Mouse (Mus musculus) limb, embryonic 13.5 days (tissue): Measurements from ENCODE around the gene Foxa2. TPM values are rescaled to one million over a fixed set of nuclear protein-coding genes. Genes with fewer than 3 reads are reported as not detected.

ENCODE experiments used
- ATAC-seq: fragments of 200-750 bp; cut with Nextera tagmentation; 2 replicates; pipeline ENCODE4 v1.8.0; 2017; ENCODE audit warnings: low read depth, moderate number of reproducible peaks, moderate TSS enrichment; ENCODE audit not compliant: low FRiP score
- H3K27ac ChIP-seq: fragments of 300-500 bp; sonication (generic); 2 replicates; pipeline ENCODE4 v1.5.1; 2015; ENCODE audit warnings: inconsistent platforms, mild to moderate bottlenecking, moderate library complexity
- H3K27me3 ChIP-seq: fragments of 300-500 bp; sonication (generic); 2 replicates; pipeline ENCODE4 v1.6.1; 2015; ENCODE audit warnings: mild to moderate bottlenecking, inconsistent platforms
- H3K36me3 ChIP-seq: fragments of 300-500 bp; sonication (generic); 2 replicates; pipeline ENCODE4 v1.6.1; 2015; ENCODE audit warnings: inconsistent platforms, mild to moderate bottlenecking, moderate library complexity
- H3K4me1 ChIP-seq: fragments of 300-500 bp; sonication (generic); 2 replicates; pipeline ENCODE4 v1.6.1; 2015; ENCODE audit warnings: inconsistent platforms
- H3K4me2 ChIP-seq: fragments of 300-500 bp; sonication (generic); replicated peaks from 2 replicates; pipeline ENCODE4 v1.6.1; 2015; ENCODE audit warnings: inconsistent platforms, mild to moderate bottlenecking, moderate library complexity
- H3K4me3 ChIP-seq: fragments of 300-500 bp; sonication (generic); 2 replicates; pipeline ENCODE4 v1.5.1; 2015; ENCODE audit warnings: moderate library complexity, mild to moderate bottlenecking, inconsistent platforms
- H3K9ac ChIP-seq: fragments of 300-500 bp; sonication (generic); 2 replicates; pipeline ENCODE4 v1.6.1; 2015; ENCODE audit warnings: mild to moderate bottlenecking, inconsistent platforms
- H3K9me3 ChIP-seq: fragments of 300-500 bp; sonication (generic); 2 replicates; pipeline ENCODE4 v1.6.1; 2016; ENCODE audit warnings: inconsistent platforms
- WGBS: fragments of 180-500 bp; shearing (Covaris S2); methylation state at CpG from one replicate; pipeline ENCODE4 v1.1.7; 2015; 5-methylcytosine and 5-hydroxymethylcytosine counted together
- polyA plus RNA-seq: library from polyadenylated mRNA; unstranded; fragments of >200 nt; fragmentation: Nextera tagmentation; extraction: Ambion mirVana; gene quantifications from 2 replicates; pipeline ENCODE4 v1.2.1, GENCODE M21; 2015

Foxa2 gene
- 0.06 TPM in 1 of 2 replicates, not detected in the other for polyA plus RNA-seq

- peaks cover 100% of the 10 kb centered on the region for H3K27me3 ChIP-seq
- no peak within 1 kb of the TSS for H3K27ac ChIP-seq
- H3K4me3 ChIP-seq = peak within 1 kb of the TSS; percentile 40
- H3K4me1 ChIP-seq = peaks cover 31% of the 10 kb centered on the region
- no peaks in the 10 kb centered on the region for H3K36me3 ChIP-seq
- no peaks in the 10 kb centered on the region; the same call in 1 of the 2 replicates for H3K9me3 ChIP-seq
- H3K9ac ChIP-seq = no peak within 1 kb of the TSS
- under 1% methylated on average over 19 of the region's 19 CpGs for WGBS
- ATAC-seq = no peak
- peak within 1 kb of the TSS; percentile 60 for H3K4me2 ChIP-seq
Measured at GRCm38 (mm10) chr2:148046799-148047165, at the start of gene Foxa2. Foxa2 (minus strand) TSS chr2:148046969.

- WGBS = 87% methylated on average over 2 of the region's 2 CpGs
- Histone ChIP-seq H3K36me3 (no peaks in the 10 kb centered on the region), H3K27ac (no peak overlapping the region), H3K4me1 (no peaks in the 10 kb centered on the region), H3K9me3 (no peaks in the 10 kb centered on the region), H3K9ac (no peak overlapping the region), H3K4me2 (no peak overlapping the region), H3K27me3 (0 out of 2 replicates have a peak, but pooled peaks cover 3% of the 10 kb centered on the region), H3K4me3 (no peak overlapping the region)
- no peak for ATAC-seq
Measured at GRCm38 (mm10) chr2:148092089-148092488, 45.3 kb upstream of the Foxa2 start.

- WGBS = 68% methylated on average over 6 of the region's 6 CpGs
- Histone ChIP-seq H3K27me3 (0 out of 2 replicates have a peak, but pooled peaks cover 3% of the 10 kb centered on the region), H3K36me3 (no peaks in the 10 kb centered on the region), H3K4me1 (no peaks in the 10 kb centered on the region), H3K4me2 (no peak overlapping the region), H3K9ac (no peak overlapping the region), H3K27ac (no peak overlapping the region), H3K9me3 (no peaks in the 10 kb centered on the region), H3K4me3 (no peak overlapping the region)
- no peak for ATAC-seq
Measured at GRCm38 (mm10) chr2:148091657-148092056, 44.9 kb upstream of the Foxa2 start.

- Histone ChIP-seq H3K27me3 (0 out of 2 replicates have a peak, but pooled peaks cover 5% of the 10 kb centered on the region), H3K4me1 (no peaks in the 10 kb centered on the region), H3K9ac (no peak overlapping the region), H3K4me3 (no peak overlapping the region), H3K36me3 (no peaks in the 10 kb centered on the region), H3K27ac (no peak overlapping the region), H3K4me2 (no peak overlapping the region), H3K9me3 (no peaks in the 10 kb centered on the region)
- WGBS = 75% methylated on average over 2 of the region's 2 CpGs
- ATAC-seq = no peak
Measured at GRCm38 (mm10) chr2:148090071-148090470, 43.3 kb upstream of the Foxa2 start.

GRCm38 (mm10) chr2:148085529-148085928 is 38.8 kb upstream of the Foxa2 start:
- Histone ChIP-seq H3K36me3 (no peaks in the 10 kb centered on the region), H3K9ac (no peak overlapping the region), H3K9me3 (no peaks in the 10 kb centered on the region), H3K27me3 (0 out of 2 replicates have a peak, but pooled peaks cover 9% of the 10 kb centered on the region), H3K4me3 (no peak overlapping the region), H3K4me1 (no peaks in the 10 kb centered on the region), H3K4me2 (no peak overlapping the region), H3K27ac (no peak overlapping the region)
- no peak for ATAC-seq
- WGBS = 78% methylated on average over 5 of the region's 5 CpGs

- no peak overlapping the region for H3K9ac ChIP-seq
- H3K4me2 ChIP-seq = no peak overlapping the region
- no peaks in the 10 kb centered on the region for H3K36me3 ChIP-seq
- 65% methylated on average over 4 of the region's 4 CpGs for WGBS
- no peak overlapping the region for H3K27ac ChIP-seq
- no peak for ATAC-seq
- no peak overlapping the region for H3K4me3 ChIP-seq
- no peaks in the 10 kb centered on the region for H3K9me3 ChIP-seq
- H3K4me1 ChIP-seq = no peaks in the 10 kb centered on the region
- H3K27me3 ChIP-seq = 0 out of 2 replicates have a peak, but pooled peaks cover 9% of the 10 kb centered on the region
Measured at GRCm38 (mm10) chr2:148085126-148085525, 38.4 kb upstream of the Foxa2 start.

- peak; percentile 32; the same call in 1 of the 2 replicates for ATAC-seq
- 23% methylated on average over 8 of the region's 8 CpGs for WGBS
- Histone ChIP-seq H3K36me3 (no peaks in the 10 kb centered on the region), H3K27me3 (0 out of 2 replicates have a peak, but pooled peaks cover 6% of the 10 kb centered on the region), H3K27ac (no peak overlapping the region), H3K4me3 (no peak overlapping the region), H3K9ac (no peak overlapping the region), H3K4me1 (no peaks in the 10 kb centered on the region), H3K9me3 (no peaks in the 10 kb centered on the region), H3K4me2 (no peak overlapping the region)
Measured at GRCm38 (mm10) chr2:148082283-148082682, 35.5 kb upstream of the Foxa2 start.

GRCm38 (mm10) chr2:148060705-148061104 is 13.9 kb upstream of the Foxa2 start:
- Histone ChIP-seq H3K4me3 (no peak overlapping the region), H3K9ac (no peak overlapping the region), H3K27me3 (peaks cover 14% of the 10 kb centered on the region), H3K4me1 (no peaks in the 10 kb centered on the region), H3K4me2 (no peak overlapping the region), H3K27ac (no peak overlapping the region), H3K36me3 (no peaks in the 10 kb centered on the region), H3K9me3 (no peaks in the 10 kb centered on the region)
- ATAC-seq = no peak
- 71% methylated on average over 6 of the region's 6 CpGs for WGBS

GRCm38 (mm10) chr2:148053411-148053810 is 6.6 kb upstream of the Foxa2 start:
- H3K27ac ChIP-seq = no peak overlapping the region
- H3K4me1 ChIP-seq = peaks cover 7% of the 10 kb centered on the region; the same call in 1 of the 2 replicates
- H3K4me3 ChIP-seq = no peak overlapping the region
- ATAC-seq = no peak
- H3K9me3 ChIP-seq = no peaks in the 10 kb centered on the region
- H3K4me2 ChIP-seq = no peak overlapping the region
- H3K27me3 ChIP-seq = peaks cover 83% of the 10 kb centered on the region
- WGBS = 3% methylated on average over 6 of the region's 6 CpGs
- H3K36me3 ChIP-seq = no peaks in the 10 kb centered on the region
- H3K9ac ChIP-seq = no peak overlapping the region

GRCm38 (mm10) chr2:148048484-148049129 is 1.8 kb upstream of the Foxa2 start:
- H3K4me3 ChIP-seq = peak overlapping the region; percentile 30
- no peak overlapping the region for H3K27ac ChIP-seq
- H3K4me2 ChIP-seq = peak overlapping the region; percentile 58
- peaks cover 100% of the 10 kb centered on the region for H3K27me3 ChIP-seq
- H3K9ac ChIP-seq = peak overlapping the region; percentile 19; the same call in 1 of the 2 replicates
- no peaks in the 10 kb centered on the region for H3K36me3 ChIP-seq
- no peaks in the 10 kb centered on the region; the same call in 1 of the 2 replicates for H3K9me3 ChIP-seq
- WGBS = under 1% methylated on average over 41 of the region's 41 CpGs
- ATAC-seq = peak; percentile 41; the same call in 1 of the 2 replicates
- peaks cover 31% of the 10 kb centered on the region for H3K4me1 ChIP-seq

- H3K9ac ChIP-seq = no peak overlapping the region
- ATAC-seq = no peak
- WGBS = 6% methylated on average over 8 of the region's 8 CpGs
- H3K4me1 ChIP-seq = peaks cover 31% of the 10 kb centered on the region
- H3K36me3 ChIP-seq = no peaks in the 10 kb centered on the region
- no peak overlapping the region for H3K27ac ChIP-seq
- H3K27me3 ChIP-seq = peaks cover 100% of the 10 kb centered on the region
- no peak overlapping the region for H3K4me3 ChIP-seq
- H3K9me3 ChIP-seq = no peaks in the 10 kb centered on the region; the same call in 1 of the 2 replicates
- H3K4me2 ChIP-seq = no peak overlapping the region
Measured at GRCm38 (mm10) chr2:148047611-148048010, 842 bp upstream of the Foxa2 start.

GRCm38 (mm10) chr2:148045937-148046798 is 601 bp downstream of the Foxa2 start:
- Histone ChIP-seq H3K36me3 (no peaks in the 10 kb centered on the region), H3K4me1 (peaks cover 31% of the 10 kb centered on the region), H3K4me2 (peak overlapping the region; percentile 60), H3K4me3 (peak overlapping the region; percentile 40), H3K9ac (no peak overlapping the region), H3K27ac (no peak overlapping the region), H3K27me3 (peaks cover 100% of the 10 kb centered on the region), H3K9me3 (no peaks in the 10 kb centered on the region; the same call in 1 of the 2 replicates)
- 0 out of 2 replicates have a peak, but pooled peaks have one; percentile 16 for ATAC-seq
- under 1% methylated on average over 64 of the region's 65 CpGs for WGBS
